Mouse (Mus musculus): ENCODE results near the gene Ifitm10. TPM values are rescaled to one million over a fixed set of nuclear protein-coding genes. Genes with fewer than 3 reads are reported as not detected.
"Not testable (repeated sequence)": the region's sequence is repeated elsewhere in the genome, so short reads cannot be mapped to it uniquely, and the experiment has no call there.

Gene Ifitm10
- polyA plus RNA-seq, 1 experiment = 1.5 TPM

- H3K4me1 ChIP-seq (ENCODE audit: control insufficient read depth, insufficient read depth, insufficient read length, low read length) = no peaks in the 10 kb centered on the region
- no peak overlapping the region for H3K27ac ChIP-seq (ENCODE audit: insufficient read depth, low read depth, low read length)
- H3K4me3 ChIP-seq (ENCODE audit: low read depth, low read length) = no peak overlapping the region
- no peaks in the 10 kb centered on the region for H3K36me3 ChIP-seq (ENCODE audit: control insufficient read depth, insufficient read depth, low read length)
- no peaks in the 10 kb centered on the region for H3K27me3 ChIP-seq (ENCODE audit: control insufficient read depth, insufficient read depth, low read length)
- TF ChIP-seq CTCF (IDR thresholded peaks at IDR 0.05; ENCODE audit: extremely low read depth, insufficient read length, insufficient replicate concordance, low read depth, low read length) = no peak
- 67% methylated on average over 6 of the region's 6 CpGs for WGBS
Observed at GRCm38 (mm10) chr7:142413285-142413684, 39.7 kb upstream of the Ifitm10 start.

DNA sequence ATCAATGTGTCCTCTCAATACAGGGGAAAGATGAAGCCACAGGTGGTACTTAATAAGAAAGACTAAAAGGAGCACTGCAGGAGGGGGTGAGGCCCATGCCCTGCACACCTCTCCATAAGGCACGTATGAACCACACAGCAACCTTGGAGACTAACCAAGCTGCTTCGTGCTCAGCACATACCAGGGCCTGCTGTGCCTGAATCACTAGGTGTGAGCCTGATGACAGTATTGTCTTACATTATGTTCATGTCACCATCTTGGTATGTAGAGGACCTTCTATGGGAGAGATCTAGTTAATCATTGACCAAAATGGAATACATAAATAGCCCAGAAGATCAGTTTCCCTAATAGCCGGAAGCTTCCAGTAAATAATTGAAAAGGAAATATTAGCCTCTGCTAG lies 36.0 kb upstream of the Ifitm10 start:
- TF ChIP-seq CTCF (IDR thresholded peaks at IDR 0.05; ENCODE audit: extremely low read depth, insufficient read length, insufficient replicate concordance, low read depth, low read length) = no peak
- no peak for TF ChIP-seq POLR2A (IDR thresholded peaks at IDR 0.05; ENCODE audit: low read depth, low read length)
- no peaks in the 10 kb centered on the region for H3K4me1 ChIP-seq (ENCODE audit: control insufficient read depth, insufficient read depth, insufficient read length, low read length)
- H3K36me3 ChIP-seq (ENCODE audit: control insufficient read depth, insufficient read depth, low read length) = no peaks in the 10 kb centered on the region
- H3K27ac ChIP-seq (ENCODE audit: insufficient read depth, low read depth, low read length) = no peak overlapping the region
- WGBS = 66% methylated on average over 3 of the region's 3 CpGs
- no peak overlapping the region for H3K4me3 ChIP-seq (ENCODE audit: low read depth, low read length)
- no peaks in the 10 kb centered on the region for H3K27me3 ChIP-seq (ENCODE audit: control insufficient read depth, insufficient read depth, low read length)

DNA sequence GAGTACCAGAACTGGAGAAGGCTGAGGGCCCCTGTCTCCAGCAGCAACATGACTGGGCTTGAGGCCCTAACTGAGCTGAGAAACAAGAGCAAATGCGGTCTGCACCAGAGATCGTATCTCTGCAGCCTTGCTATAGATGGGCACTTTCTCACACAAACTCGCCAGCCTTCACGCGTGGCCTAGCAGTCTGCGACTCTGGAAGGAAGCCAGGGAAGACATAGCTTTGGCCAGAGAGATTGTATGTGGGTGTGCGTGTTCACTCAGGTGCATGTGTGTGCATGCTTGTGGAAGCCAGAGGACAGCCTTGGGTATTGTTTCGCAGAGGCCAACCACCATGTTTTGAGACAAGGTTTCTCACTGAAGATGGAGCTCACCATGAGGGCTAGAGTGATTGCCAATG lies 35.1 kb upstream of the Ifitm10 start:
- TF ChIP-seq CTCF (IDR thresholded peaks at IDR 0.05; ENCODE audit: extremely low read depth, insufficient read length, insufficient replicate concordance, low read depth, low read length) (no peak), POLR2A (IDR thresholded peaks at IDR 0.05; ENCODE audit: low read depth, low read length) (no peak)
- 93% methylated on average over 8 of the region's 8 CpGs for WGBS
- Histone ChIP-seq H3K4me1 (ENCODE audit: control insufficient read depth, insufficient read depth, insufficient read length, low read length) (no peaks in the 10 kb centered on the region), H3K36me3 (ENCODE audit: control insufficient read depth, insufficient read depth, low read length) (no peaks in the 10 kb centered on the region), H3K4me3 (ENCODE audit: low read depth, low read length) (no peak overlapping the region), H3K27me3 (ENCODE audit: control insufficient read depth, insufficient read depth, low read length) (no peaks in the 10 kb centered on the region), H3K27ac (ENCODE audit: insufficient read depth, low read depth, low read length) (no peak overlapping the region)

DNA sequence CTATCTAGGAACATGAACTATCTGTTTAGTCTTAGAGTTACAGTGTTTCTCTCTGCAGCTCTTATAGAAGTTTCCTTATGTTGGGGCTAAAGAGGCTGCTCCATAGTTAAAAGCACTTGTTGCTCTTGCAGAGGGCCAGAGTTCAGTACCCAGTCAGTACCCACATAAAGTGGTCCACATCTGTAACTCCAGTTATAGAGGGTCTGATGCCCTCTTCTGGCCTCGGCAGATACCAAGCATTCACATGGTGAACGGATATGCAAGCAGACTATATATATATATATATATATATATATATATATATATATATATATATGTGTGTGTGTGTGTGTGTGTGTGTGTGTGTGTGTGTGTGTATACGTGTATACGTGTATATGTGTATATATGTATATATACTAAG lies 34.4 kb upstream of the Ifitm10 start:
- WGBS = 68% methylated on average over 4 of the region's 4 CpGs
- H3K4me3 ChIP-seq (ENCODE audit: low read depth, low read length) = no peak overlapping the region
- no peaks in the 10 kb centered on the region for H3K27me3 ChIP-seq (ENCODE audit: control insufficient read depth, insufficient read depth, low read length)
- no peak overlapping the region for H3K27ac ChIP-seq (ENCODE audit: insufficient read depth, low read depth, low read length)
- no peaks in the 10 kb centered on the region for H3K4me1 ChIP-seq (ENCODE audit: control insufficient read depth, insufficient read depth, insufficient read length, low read length)
- no peak for TF ChIP-seq POLR2A (IDR thresholded peaks at IDR 0.05; ENCODE audit: low read depth, low read length)
- no peak for TF ChIP-seq CTCF (IDR thresholded peaks at IDR 0.05; ENCODE audit: extremely low read depth, insufficient read length, insufficient replicate concordance, low read depth, low read length)
- H3K36me3 ChIP-seq (ENCODE audit: control insufficient read depth, insufficient read depth, low read length) = no peaks in the 10 kb centered on the region

- 93% methylated on average over 5 of the region's 5 CpGs for WGBS
- H3K4me1 ChIP-seq (ENCODE audit: control insufficient read depth, insufficient read depth, insufficient read length, low read length); H3K27ac ChIP-seq (ENCODE audit: insufficient read depth, low read depth, low read length); H3K4me3 ChIP-seq (ENCODE audit: low read depth, low read length); H3K27me3 ChIP-seq (ENCODE audit: control insufficient read depth, insufficient read depth, low read length); H3K36me3 ChIP-seq (ENCODE audit: control insufficient read depth, insufficient read depth, low read length): not testable (repeated sequence)
Observed at GRCm38 (mm10) chr7:142405134-142405533, 31.6 kb upstream of the Ifitm10 start.

GRCm38 (mm10) chr7:142403591-142403990 lies 30.0 kb upstream of the Ifitm10 start:
- Histone ChIP-seq H3K36me3 (ENCODE audit: control insufficient read depth, insufficient read depth, low read length) (no peaks in the 10 kb centered on the region), H3K27me3 (ENCODE audit: control insufficient read depth, insufficient read depth, low read length) (no peaks in the 10 kb centered on the region), H3K4me1 (ENCODE audit: control insufficient read depth, insufficient read depth, insufficient read length, low read length) (peaks cover 2% of the 10 kb centered on the region; the same call in 1 of the 2 replicates), H3K4me3 (ENCODE audit: low read depth, low read length) (no peak overlapping the region), H3K27ac (ENCODE audit: insufficient read depth, low read depth, low read length) (no peak overlapping the region)
- WGBS = 62% methylated on average over 4 of the region's 4 CpGs
- TF ChIP-seq CTCF (IDR thresholded peaks at IDR 0.05; ENCODE audit: extremely low read depth, insufficient read length, insufficient replicate concordance, low read depth, low read length) (no peak), POLR2A (IDR thresholded peaks at IDR 0.05; ENCODE audit: low read depth, low read length) (no peak)

- TF ChIP-seq POLR2A (IDR thresholded peaks at IDR 0.05; ENCODE audit: low read depth, low read length) (no peak), CTCF (IDR thresholded peaks at IDR 0.05; ENCODE audit: extremely low read depth, insufficient read length, insufficient replicate concordance, low read depth, low read length) (no peak)
- no peaks in the 10 kb centered on the region for H3K36me3 ChIP-seq (ENCODE audit: control insufficient read depth, insufficient read depth, low read length)
- H3K4me3 ChIP-seq (ENCODE audit: low read depth, low read length) = no peak overlapping the region
- H3K27ac ChIP-seq (ENCODE audit: insufficient read depth, low read depth, low read length) = no peak overlapping the region
- no peaks in the 10 kb centered on the region for H3K27me3 ChIP-seq (ENCODE audit: control insufficient read depth, insufficient read depth, low read length)
- WGBS = 58% methylated on average over 7 of the region's 7 CpGs
- peaks cover 5% of the 10 kb centered on the region; the same call in 1 of the 2 replicates for H3K4me1 ChIP-seq (ENCODE audit: control insufficient read depth, insufficient read depth, insufficient read length, low read length)
Observed at GRCm38 (mm10) chr7:142400750-142401142, 27.2 kb upstream of the Ifitm10 start.

All from small intestine, adult 2 months (tissue).